Mouse (Mus musculus) liver, embryonic 14.5 days (tissue): ENCODE data around the gene Fblim1. TPM values are rescaled to one million over a fixed set of nuclear protein-coding genes. Genes with fewer than 3 reads are reported as not detected.

ENCODE experiments used
- ATAC-seq: fragments of 200-750 bp; cut with Nextera tagmentation; 2 replicates; pipeline ENCODE4 v1.8.0; 2017; ENCODE audit warnings: moderate number of reproducible peaks, mild to moderate bottlenecking, moderate library complexity; ENCODE audit not compliant: insufficient read depth
- DNase-seq, 3 experiments: peaks; one replicate each; pipeline ENCODE4 v3.0.0-alpha.2; 2012 to 2013; ENCODE audit warnings: low read depth in 3 of 3, low spot score in 3 of 3
- H3K27ac ChIP-seq: fragments of 300-500 bp; sonication (generic); 2 replicates; pipeline ENCODE4 v1.5.1; 2014; ENCODE audit warnings: moderate library complexity, mild to moderate bottlenecking, control low read depth, inconsistent platforms
- H3K27me3 ChIP-seq: fragments of 300-500 bp; sonication (generic); 2 replicates; pipeline ENCODE4 v1.6.1; 2014; ENCODE audit warnings: mild to moderate bottlenecking, low read length, moderate library complexity; ENCODE audit not compliant: control insufficient read depth, insufficient read depth
- H3K36me3 ChIP-seq: fragments of 300-500 bp; sonication (generic); replicated peaks from 2 replicates; pipeline ENCODE4 v1.6.1; 2014; ENCODE audit warnings: low read depth; ENCODE audit not compliant: control insufficient read depth, insufficient read depth
- H3K4me1 ChIP-seq, 2 experiments: fragments of 200-500 bp in 1 of 2; fragments of 300-500 bp in 1 of 2; sonication (generic) in 1 of 2; replicated peaks; 2 replicates each; pipeline ENCODE4 v1.6.1; 2012 to 2014; ENCODE audit warnings: antibody characterized with exemption in 1 of 2, inconsistent platforms in 1 of 2, low read length in 1 of 2; ENCODE audit not compliant: control insufficient read depth in 2 of 2, insufficient read depth in 2 of 2
- H3K4me2 ChIP-seq: fragments of 300-500 bp; sonication (generic); 2 replicates; pipeline ENCODE4 v1.6.1; 2014; ENCODE audit warnings: low read depth, mild to moderate bottlenecking, control low read depth, moderate library complexity
- H3K4me3 ChIP-seq, 2 experiments: fragments of 200-500 bp in 1 of 2; fragments of 300-500 bp in 1 of 2; sonication (generic) in 1 of 2; 2 replicates each; pipeline ENCODE4 v1.5.1; 2012 to 2014; ENCODE audit warnings: low read depth in 2 of 2, low read length in 2 of 2, mild to moderate bottlenecking in 2 of 2, control low read depth in 1 of 2, inconsistent platforms in 1 of 2, moderate library complexity in 1 of 2; ENCODE audit not compliant: insufficient read depth in 1 of 2
- H3K9ac ChIP-seq: fragments of 300-500 bp; sonication (generic); replicated peaks from 2 replicates; pipeline ENCODE4 v1.6.1; 2014; ENCODE audit warnings: mild to moderate bottlenecking, control low read depth, moderate library complexity
- H3K9me3 ChIP-seq: fragments of 300-500 bp; sonication (generic); 2 replicates; pipeline ENCODE4 v1.6.1; 2016; ENCODE audit warnings: low read length, mixed read lengths; ENCODE audit not compliant: control insufficient read depth
- CTCF ChIP-seq: IDR thresholded peaks from 2 replicates; pipeline ENCODE4 v1.5.1; 2016; ENCODE audit warnings: antibody characterized with exemption, low read depth, control low read depth
- EP300 ChIP-seq: IDR thresholded peaks from 2 replicates; pipeline ENCODE4 v1.6.1; 2016; ENCODE audit warnings: antibody characterized with exemption, low read depth
- WGBS: fragments of 180-500 bp; shearing (Covaris S2); extraction: QIAGEN DNeasy Blood & Tissue Kit; methylation state at CpG from one replicate; pipeline ENCODE4 v1.1.7; 2014; ENCODE audit not compliant: insufficient replicate concordance; 5-methylcytosine and 5-hydroxymethylcytosine counted together
- polyA plus RNA-seq, 2 experiments: library from polyadenylated mRNA; depleted of rRNA in 1 of 2; stranded (reverse) in 1 of 2; unstranded in 1 of 2; fragments of >200 nt; fragmentation: Nextera tagmentation in 1 of 2; extraction: Ambion mirVana in 1 of 2; gene quantifications; 2 replicates each; pipeline versions ENCODE4 v1.2.1 to v1.2.3; 2012 to 2014

Fblim1 gene
- polyA plus RNA-seq, 2 experiments = 0.77 to 1.1 TPM

DNA sequence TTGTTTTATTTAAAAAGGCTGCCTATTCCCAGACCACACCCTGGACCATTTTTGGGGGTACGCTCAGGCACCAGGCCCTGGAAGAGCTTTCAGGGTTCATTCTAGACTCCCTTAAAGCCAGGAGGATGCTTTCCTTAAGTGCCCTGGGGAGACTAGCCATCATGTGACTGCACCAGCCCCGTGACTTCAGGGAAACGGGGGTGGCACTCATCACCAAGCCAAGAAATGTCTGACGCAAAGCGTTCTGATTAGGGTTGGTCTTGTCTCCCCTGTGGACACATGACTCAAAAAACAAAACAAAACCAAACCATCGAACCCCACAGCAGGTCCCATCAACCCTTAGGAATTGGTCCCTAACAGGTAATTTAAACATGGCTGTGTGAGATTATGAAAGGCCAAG is 45.4 kb upstream of the Fblim1 start:
- 77% methylated on average over 6 of the region's 6 CpGs for WGBS
- DNase-seq (no peak), ATAC-seq (no peak)
- no peak overlapping the region for H3K4me3 ChIP-seq
- no peaks in the 10 kb centered on the region for H3K36me3 ChIP-seq
- H3K4me2 ChIP-seq = no peak overlapping the region
- H3K9me3 ChIP-seq = no peaks in the 10 kb centered on the region
- H3K27me3 ChIP-seq = no peaks in the 10 kb centered on the region
- no peak for TF ChIP-seq EP300
- no peak for TF ChIP-seq CTCF
- no peak overlapping the region for H3K27ac ChIP-seq
- peaks cover 0 to 2% of the 10 kb centered on the region in 2 experiments; a peak in 2 of 4 replicates for H3K4me1 ChIP-seq
- H3K9ac ChIP-seq = no peak overlapping the region

DNA sequence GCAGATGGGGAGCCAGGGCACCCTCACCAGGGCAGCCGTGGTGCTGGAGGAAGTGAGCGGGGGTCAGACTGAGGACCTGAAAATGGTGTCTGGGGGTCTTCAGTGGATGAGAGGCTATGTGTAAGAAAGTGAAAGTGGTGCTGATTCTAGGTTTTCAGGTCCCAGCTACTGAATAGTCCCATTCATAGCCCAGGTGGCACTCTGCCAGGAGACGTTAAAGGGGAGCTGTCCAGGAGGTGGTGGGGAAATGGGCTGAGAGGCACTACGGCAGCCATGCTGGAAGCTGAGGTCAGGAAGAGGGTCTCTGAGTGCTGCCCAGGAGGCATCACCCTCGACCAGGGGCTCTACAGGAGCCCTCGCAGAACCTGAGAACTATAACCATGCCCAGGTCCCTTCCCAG is 43.3 kb upstream of the Fblim1 start:
- no peaks in the 10 kb centered on the region for H3K4me1 ChIP-seq
- H3K27ac ChIP-seq = no peak overlapping the region
- no peak overlapping the region for H3K9ac ChIP-seq
- no peak overlapping the region for H3K4me2 ChIP-seq
- H3K4me3 ChIP-seq = no peak overlapping the region
- DNase-seq (no peak), ATAC-seq (no peak)
- H3K36me3 ChIP-seq = no peaks in the 10 kb centered on the region
- TF ChIP-seq CTCF (no peak), EP300 (no peak)
- H3K27me3 ChIP-seq = no peaks in the 10 kb centered on the region
- WGBS = 71% methylated on average over 6 of the region's 6 CpGs
- no peaks in the 10 kb centered on the region for H3K9me3 ChIP-seq

DNA sequence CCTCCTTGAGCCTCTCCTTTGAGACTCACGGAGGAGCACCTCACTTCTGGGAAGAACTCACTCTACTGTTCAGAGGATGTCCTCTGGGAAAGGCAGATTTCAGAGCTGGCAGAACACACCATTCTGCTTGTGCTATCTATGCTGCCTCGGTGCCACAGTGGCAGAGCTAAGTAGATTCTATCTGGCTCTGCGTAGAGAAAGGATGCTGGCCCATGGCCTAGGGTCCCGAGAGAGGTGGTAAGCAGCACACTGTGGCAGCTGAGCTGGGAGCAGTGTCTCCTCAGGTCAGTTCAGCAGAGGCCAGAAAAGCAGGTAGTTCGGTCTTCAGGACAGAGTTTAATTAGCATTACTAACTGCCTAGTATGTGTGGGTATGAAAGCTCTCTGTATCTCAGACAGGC is 42.4 kb upstream of the Fblim1 start:
- no peak for ATAC-seq
- Histone ChIP-seq H3K27me3 (no peaks in the 10 kb centered on the region), H3K27ac (no peak overlapping the region), H3K36me3 (no peaks in the 10 kb centered on the region), H3K9ac (no peak overlapping the region), H3K4me1 (no peaks in the 10 kb centered on the region), H3K4me2 (no peak overlapping the region), H3K9me3 (no peaks in the 10 kb centered on the region), H3K4me3 (no peak overlapping the region)
- WGBS = 75% methylated on average over 5 of the region's 5 CpGs
- TF ChIP-seq CTCF (no peak), EP300 (no peak)
- DNase-seq = no peak

DNA sequence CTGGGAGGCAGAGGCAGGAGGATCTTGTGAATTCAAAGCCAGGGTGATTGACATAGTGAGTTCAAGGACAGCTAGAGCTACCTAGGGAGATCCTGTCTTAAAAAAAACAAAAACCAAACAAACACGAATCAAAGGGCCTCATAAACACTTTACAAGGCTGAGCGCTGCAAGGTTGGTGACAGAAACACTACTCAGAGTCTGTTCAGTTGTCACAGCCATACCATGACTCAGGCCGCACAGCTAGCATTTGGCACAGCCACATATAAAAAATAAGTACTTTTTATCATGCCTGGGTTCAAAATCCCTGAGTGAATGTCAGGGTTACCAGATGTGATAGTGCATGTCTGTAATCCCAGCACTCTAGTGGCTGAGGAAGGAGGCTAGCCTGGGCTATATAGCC is 41.3 kb upstream of the Fblim1 start:
- Histone ChIP-seq H3K4me1 (no peaks in the 10 kb centered on the region), H3K9ac (no peak overlapping the region), H3K27ac (no peak overlapping the region), H3K4me2 (no peak overlapping the region), H3K36me3 (no peaks in the 10 kb centered on the region), H3K4me3 (no peak overlapping the region), H3K27me3 (no peaks in the 10 kb centered on the region), H3K9me3 (no peaks in the 10 kb centered on the region)
- 81% methylated on average over 3 of the region's 3 CpGs for WGBS
- ATAC-seq = no peak
- no peak for DNase-seq
- no peak for TF ChIP-seq EP300
- no peak for TF ChIP-seq CTCF

DNA sequence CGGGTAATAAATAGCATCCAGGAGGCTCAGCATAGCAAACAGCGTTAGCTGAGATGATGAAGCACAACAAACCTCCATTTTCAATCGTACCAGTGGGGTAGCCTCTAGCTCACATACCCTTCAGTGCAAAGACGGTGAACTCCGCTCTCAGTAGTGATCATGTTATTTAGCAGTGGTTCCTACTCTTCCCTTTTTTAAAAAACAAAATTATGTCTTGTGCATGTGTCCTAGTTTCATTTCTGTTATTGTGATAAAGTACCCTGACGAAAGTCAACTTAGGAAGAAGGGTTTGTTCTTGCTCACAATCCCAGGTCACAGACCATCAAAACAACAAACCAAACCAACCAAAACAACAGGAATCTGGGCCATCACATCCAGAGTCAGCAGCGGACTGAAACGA is 40.1 kb upstream of the Fblim1 start:
- Histone ChIP-seq H3K27me3 (no peaks in the 10 kb centered on the region), H3K4me2 (no peak overlapping the region), H3K9me3 (no peaks in the 10 kb centered on the region), H3K27ac (no peak overlapping the region), H3K4me3 (no peak overlapping the region), H3K4me1 (no peaks in the 10 kb centered on the region), H3K36me3 (no peaks in the 10 kb centered on the region), H3K9ac (no peak overlapping the region)
- ATAC-seq = no peak
- 82% methylated on average over 8 of the region's 8 CpGs for WGBS
- DNase-seq = no peak
- no peak for TF ChIP-seq CTCF
- TF ChIP-seq EP300 = no peak
